Mouse (Mus musculus) stomach, postnatal 0 days (tissue): ENCODE results near the gene Wdr37.

Source experiments
- CTCF ChIP-seq: IDR thresholded peaks from 2 replicates; pipeline ENCODE4 v1.5.1; 2016; ENCODE audit warnings: antibody characterized with exemption, low read depth, mild to moderate bottlenecking, moderate library complexity
- EP300 ChIP-seq: optimal IDR thresholded peaks from 2 replicates; pipeline ENCODE3; 2016; ENCODE audit warnings: antibody characterized with exemption

DNA sequence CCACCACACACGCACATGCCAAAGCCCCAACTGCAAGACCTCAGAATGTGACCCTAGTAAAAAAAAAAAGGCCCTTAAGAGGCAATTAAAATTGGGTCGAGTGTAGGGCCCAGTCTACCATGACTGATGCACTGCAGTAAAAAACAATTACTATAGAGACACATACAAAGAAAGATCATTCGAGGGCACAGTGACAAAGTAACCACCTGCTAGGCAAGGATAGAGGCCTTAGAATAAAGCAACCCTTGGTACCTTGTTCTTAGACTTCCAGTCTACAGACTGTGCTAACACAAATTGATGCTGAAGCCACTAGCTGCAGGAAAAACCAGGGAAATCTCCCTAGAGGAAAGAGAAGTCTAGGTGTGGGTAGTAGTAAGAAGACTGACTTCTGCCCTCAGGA, 33.3 kb downstream of the Wdr37 start:
- no peak for TF ChIP-seq CTCF
- no peak for TF ChIP-seq EP300
